Mouse (Mus musculus): ENCODE data around the gene Vmn1r227.

DNA sequence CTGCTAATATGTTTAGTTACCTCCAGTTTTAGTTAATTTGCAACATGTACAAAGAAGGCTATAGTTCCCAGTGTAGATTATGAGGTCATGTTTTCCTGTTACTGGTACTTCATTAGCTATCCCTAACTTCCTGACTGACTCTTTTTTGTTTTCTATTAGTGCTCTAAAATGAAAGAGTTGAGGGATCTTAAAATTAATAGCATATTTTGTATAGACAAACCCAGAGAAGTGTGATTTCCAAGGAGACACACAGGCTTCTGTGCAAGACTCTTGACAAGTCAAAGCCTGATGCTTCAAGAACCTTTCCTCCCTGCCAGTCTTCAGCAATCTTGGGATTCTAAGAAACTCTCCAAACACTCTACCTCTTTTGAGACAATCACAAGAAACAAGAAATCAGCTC is 47.1 kb upstream of the Vmn1r227 start, which contains the start of gene Vmn1r226:
- TF ChIP-seq CTCF (IDR thresholded peaks at IDR 0.05; ENCODE audit: low read depth, low read length): no peak
- no peak for TF ChIP-seq POLR2A (IDR thresholded peaks at IDR 0.05; ENCODE audit: insufficient read depth, low read length)
- TF ChIP-seq EP300 (IDR thresholded peaks at IDR 0.05; ENCODE audit: insufficient read depth, low read depth, low read length): no peak

Measured in ES-Bruce4 (cell line).